Mouse (Mus musculus): ENCODE measurements at regions not wholly inside any gene's neighbourhood (a gene's known extent, or its start where the extent isn't known, plus 50 kb on each side); places are given as distances from the start of the nearest gene placed in this dataset.

GRCm38 (mm10) chr4:47861151-47861550, 183.8 kb upstream of the Nr4a3 start:
- H3K36me3 ChIP-seq (ENCODE audit: control insufficient read depth, insufficient read depth, low read length), result no peaks in the 10 kb centered on the region
- DNase-seq (ENCODE audit: low spot score, missing footprints) (no peak), ATAC-seq (ENCODE audit: low FRiP score) (no peak)
- no peaks in the 10 kb centered on the region for H3K9me3 ChIP-seq (ENCODE audit: control insufficient read depth, low read length)
- H3K4me2 ChIP-seq, result no peak overlapping the region
- 76% methylated on average over 6 of the region's 6 CpGs for WGBS
- H3K4me3 ChIP-seq (ENCODE audit: low read depth, low read length), result no peak overlapping the region
- H3K27me3 ChIP-seq (ENCODE audit: control insufficient read depth, insufficient read depth, low read length), result no peaks in the 10 kb centered on the region
- no peak overlapping the region for H3K27ac ChIP-seq (ENCODE audit: low read depth, low read length)
- no peak overlapping the region for H3K9ac ChIP-seq (ENCODE audit: low read length)
- no peaks in the 10 kb centered on the region for H3K4me1 ChIP-seq (ENCODE audit: control insufficient read depth, insufficient read depth, low read length)

GRCm38 (mm10) chr4:47870010-47870637, 174.8 kb upstream of the Nr4a3 start:
- H3K4me1 ChIP-seq (ENCODE audit: control insufficient read depth, insufficient read depth, low read length), result no peaks in the 10 kb centered on the region
- no peaks in the 10 kb centered on the region for H3K27me3 ChIP-seq (ENCODE audit: control insufficient read depth, insufficient read depth, low read length)
- no peaks in the 10 kb centered on the region for H3K9me3 ChIP-seq (ENCODE audit: control insufficient read depth, low read length)
- 93% methylated on average over 7 of the region's 7 CpGs for WGBS
- H3K27ac ChIP-seq (ENCODE audit: low read depth, low read length), result no peak overlapping the region
- H3K36me3 ChIP-seq (ENCODE audit: control insufficient read depth, insufficient read depth, low read length), result no peaks in the 10 kb centered on the region
- no peak for ATAC-seq (ENCODE audit: low FRiP score)
- H3K4me2 ChIP-seq, result no peak overlapping the region
- H3K9ac ChIP-seq (ENCODE audit: low read length), result no peak overlapping the region
- DNase-seq (ENCODE audit: low spot score, missing footprints), result no peak
- H3K4me3 ChIP-seq (ENCODE audit: low read depth, low read length), result no peak overlapping the region

- Histone ChIP-seq H3K36me3 (ENCODE audit: control insufficient read depth, insufficient read depth, low read length) (no peaks in the 10 kb centered on the region), H3K27ac (ENCODE audit: low read depth, low read length) (no peak overlapping the region), H3K9me3 (ENCODE audit: control insufficient read depth, low read length) (no peaks in the 10 kb centered on the region), H3K27me3 (ENCODE audit: control insufficient read depth, insufficient read depth, low read length) (no peaks in the 10 kb centered on the region), H3K4me2 (no peak overlapping the region), H3K9ac (ENCODE audit: low read length) (no peak overlapping the region), H3K4me1 (ENCODE audit: control insufficient read depth, insufficient read depth, low read length) (no peaks in the 10 kb centered on the region), H3K4me3 (ENCODE audit: low read depth, low read length) (no peak overlapping the region)
- WGBS, result 80% methylated on average over 5 of the region's 5 CpGs
- no peak for ATAC-seq (ENCODE audit: low FRiP score)
- DNase-seq (ENCODE audit: low spot score, missing footprints), result no peak
Observed at GRCm38 (mm10) chr4:47870638-47871019, 174.3 kb upstream of the Nr4a3 start.

- no peaks in the 10 kb centered on the region for H3K36me3 ChIP-seq (ENCODE audit: control insufficient read depth, insufficient read depth, low read length)
- no peaks in the 10 kb centered on the region for H3K4me1 ChIP-seq (ENCODE audit: control insufficient read depth, insufficient read depth, low read length)
- no peak overlapping the region for H3K4me3 ChIP-seq (ENCODE audit: low read depth, low read length)
- no peak overlapping the region for H3K4me2 ChIP-seq
- no peak overlapping the region for H3K27ac ChIP-seq (ENCODE audit: low read depth, low read length)
- 83% methylated on average over 9 of the region's 9 CpGs for WGBS
- H3K9ac ChIP-seq (ENCODE audit: low read length), result no peak overlapping the region
- H3K27me3 ChIP-seq (ENCODE audit: control insufficient read depth, insufficient read depth, low read length), result no peaks in the 10 kb centered on the region
- ATAC-seq (ENCODE audit: low FRiP score), result no peak
- DNase-seq (ENCODE audit: low spot score, missing footprints), result no peak
- H3K9me3 ChIP-seq (ENCODE audit: control insufficient read depth, low read length), result no peaks in the 10 kb centered on the region
Observed at GRCm38 (mm10) chr4:47881560-47881959, 163.4 kb upstream of the Nr4a3 start.

GRCm38 (mm10) chr4:47882076-47882475, 162.9 kb upstream of the Nr4a3 start:
- no peak for ATAC-seq (ENCODE audit: low FRiP score)
- no peak overlapping the region for H3K27ac ChIP-seq (ENCODE audit: low read depth, low read length)
- 84% methylated on average over 10 of the region's 10 CpGs for WGBS
- no peak overlapping the region for H3K4me3 ChIP-seq (ENCODE audit: low read depth, low read length)
- H3K9me3 ChIP-seq (ENCODE audit: control insufficient read depth, low read length), result no peaks in the 10 kb centered on the region
- H3K9ac ChIP-seq (ENCODE audit: low read length), result no peak overlapping the region
- no peaks in the 10 kb centered on the region for H3K4me1 ChIP-seq (ENCODE audit: control insufficient read depth, insufficient read depth, low read length)
- no peaks in the 10 kb centered on the region for H3K27me3 ChIP-seq (ENCODE audit: control insufficient read depth, insufficient read depth, low read length)
- no peaks in the 10 kb centered on the region for H3K36me3 ChIP-seq (ENCODE audit: control insufficient read depth, insufficient read depth, low read length)
- H3K4me2 ChIP-seq, result no peak overlapping the region
- no peak for DNase-seq (ENCODE audit: low spot score, missing footprints)

GRCm38 (mm10) chr4:47899579-47899978, 145.4 kb upstream of the Nr4a3 start:
- H3K36me3 ChIP-seq (ENCODE audit: control insufficient read depth, insufficient read depth, low read length), result no peaks in the 10 kb centered on the region
- DNase-seq (ENCODE audit: low spot score, missing footprints), result no peak
- H3K27me3 ChIP-seq (ENCODE audit: control insufficient read depth, insufficient read depth, low read length), result no peaks in the 10 kb centered on the region
- no peak overlapping the region for H3K4me2 ChIP-seq
- ATAC-seq (ENCODE audit: low FRiP score), result no peak
- WGBS, result 52% methylated on average over 7 of the region's 7 CpGs
- H3K27ac ChIP-seq (ENCODE audit: low read depth, low read length), result no peak overlapping the region
- no peaks in the 10 kb centered on the region for H3K4me1 ChIP-seq (ENCODE audit: control insufficient read depth, insufficient read depth, low read length)
- no peaks in the 10 kb centered on the region for H3K9me3 ChIP-seq (ENCODE audit: control insufficient read depth, low read length)
- no peak overlapping the region for H3K9ac ChIP-seq (ENCODE audit: low read length)
- H3K4me3 ChIP-seq (ENCODE audit: low read depth, low read length), result no peak overlapping the region

GRCm38 (mm10) chr4:47902749-47903148, 142.2 kb upstream of the Nr4a3 start:
- ATAC-seq (ENCODE audit: low FRiP score) (no peak), DNase-seq (ENCODE audit: low spot score, missing footprints) (no peak)
- 93% methylated on average over 12 of the region's 12 CpGs for WGBS
- no peaks in the 10 kb centered on the region for H3K9me3 ChIP-seq (ENCODE audit: control insufficient read depth, low read length)
- no peak overlapping the region for H3K4me2 ChIP-seq
- no peak overlapping the region for H3K27ac ChIP-seq (ENCODE audit: low read depth, low read length)
- no peaks in the 10 kb centered on the region for H3K27me3 ChIP-seq (ENCODE audit: control insufficient read depth, insufficient read depth, low read length)
- H3K36me3 ChIP-seq (ENCODE audit: control insufficient read depth, insufficient read depth, low read length), result no peaks in the 10 kb centered on the region
- H3K4me3 ChIP-seq (ENCODE audit: low read depth, low read length), result no peak overlapping the region
- H3K9ac ChIP-seq (ENCODE audit: low read length), result no peak overlapping the region
- no peaks in the 10 kb centered on the region for H3K4me1 ChIP-seq (ENCODE audit: control insufficient read depth, insufficient read depth, low read length)

GRCm38 (mm10) chr4:47912259-47912658, 132.7 kb upstream of the Nr4a3 start:
- DNase-seq (ENCODE audit: low spot score, missing footprints), result no peak
- 94% methylated on average over 1 of the region's 1 CpGs for WGBS
- H3K27me3 ChIP-seq (ENCODE audit: control insufficient read depth, insufficient read depth, low read length), result no peaks in the 10 kb centered on the region

GRCm38 (mm10) chr4:47919576-47919975, 125.4 kb upstream of the Nr4a3 start:
- ATAC-seq (ENCODE audit: low FRiP score) (no peak), DNase-seq (ENCODE audit: low spot score, missing footprints) (no peak)
- no peak overlapping the region for H3K4me2 ChIP-seq
- no peak overlapping the region for H3K9ac ChIP-seq (ENCODE audit: low read length)
- H3K4me3 ChIP-seq (ENCODE audit: low read depth, low read length), result no peak overlapping the region
- H3K4me1 ChIP-seq (ENCODE audit: control insufficient read depth, insufficient read depth, low read length), result no peaks in the 10 kb centered on the region
- no peaks in the 10 kb centered on the region for H3K27me3 ChIP-seq (ENCODE audit: control insufficient read depth, insufficient read depth, low read length)
- H3K9me3 ChIP-seq (ENCODE audit: control insufficient read depth, low read length), result no peaks in the 10 kb centered on the region
- H3K36me3 ChIP-seq (ENCODE audit: control insufficient read depth, insufficient read depth, low read length), result no peaks in the 10 kb centered on the region
- H3K27ac ChIP-seq (ENCODE audit: low read depth, low read length), result no peak overlapping the region
- 89% methylated on average over 7 of the region's 7 CpGs for WGBS

More at GRCm38 (mm10) chr4:47912259-47912658, 132.7 kb upstream of the Nr4a3 start:
- ATAC-seq (ENCODE audit: low FRiP score), result no peak
- no peaks in the 10 kb centered on the region for H3K4me1 ChIP-seq (ENCODE audit: control insufficient read depth, insufficient read depth, low read length)
- no peak overlapping the region for H3K9ac ChIP-seq (ENCODE audit: low read length)
- no peak overlapping the region for H3K4me2 ChIP-seq
- H3K27ac ChIP-seq (ENCODE audit: low read depth, low read length), result no peak overlapping the region
- no peak overlapping the region for H3K4me3 ChIP-seq (ENCODE audit: low read depth, low read length)
- H3K9me3 ChIP-seq (ENCODE audit: control insufficient read depth, low read length), result no peaks in the 10 kb centered on the region
- H3K36me3 ChIP-seq (ENCODE audit: control insufficient read depth, insufficient read depth, low read length), result no peaks in the 10 kb centered on the region
